Mouse (Mus musculus): ENCODE data around the gene Psme1. TPM values are rescaled to one million over a fixed set of nuclear protein-coding genes. Genes with fewer than 3 reads are reported as not detected.

Gene Psme1
- polyA plus RNA-seq, 1 experiment from 2014 or later, result 226 TPM

GRCm38 (mm10) chr14:55603633-55604576 lies 26.0 kb downstream of the Psme1 start:
- H3K9me3 ChIP-seq (ENCODE audit: control insufficient read depth, low read length), result no peaks in the 10 kb centered on the region
- ATAC-seq (ENCODE audit: low read depth), result peak; percentile 87
- H3K36me3 ChIP-seq (ENCODE audit: control insufficient read depth, insufficient read depth, low read length), result peaks cover 59% of the 10 kb centered on the region
- peak overlapping the region; percentile 23 for H3K4me2 ChIP-seq (ENCODE audit: low read depth, low read length)
- H3K4me3 ChIP-seq (ENCODE audit: low read depth, low read length), result no peak overlapping the region
- WGBS, result 22% methylated on average over 19 of the region's 19 CpGs
- no peaks in the 10 kb centered on the region for H3K4me1 ChIP-seq (ENCODE audit: control insufficient read depth, insufficient read depth, low read length)
- H3K9ac ChIP-seq (replicated peaks; ENCODE audit: low read depth, low read length), result 0 out of 2 replicates have a peak overlapping the region, but pooled peaks have one; percentile 48
- H3K27ac ChIP-seq (ENCODE audit: low read depth, low read length), result peak overlapping the region; percentile 34; the same call in 1 of the 2 replicates
- no peaks in the 10 kb centered on the region for H3K27me3 ChIP-seq (ENCODE audit: control insufficient read depth, insufficient read depth, low read length)

- no peaks in the 10 kb centered on the region for H3K27me3 ChIP-seq (ENCODE audit: control insufficient read depth, insufficient read depth, low read length)
- H3K4me3 ChIP-seq (ENCODE audit: low read depth, low read length), result no peak overlapping the region
- H3K36me3 ChIP-seq (ENCODE audit: control insufficient read depth, insufficient read depth, low read length), result peaks cover 49% of the 10 kb centered on the region
- 88% methylated on average over 11 of the region's 11 CpGs for WGBS
- H3K9me3 ChIP-seq (ENCODE audit: control insufficient read depth, low read length), result no peaks in the 10 kb centered on the region
- ATAC-seq (ENCODE audit: low read depth), result no peak
- no peak overlapping the region for H3K9ac ChIP-seq (replicated peaks; ENCODE audit: low read depth, low read length)
- no peaks in the 10 kb centered on the region for H3K4me1 ChIP-seq (ENCODE audit: control insufficient read depth, insufficient read depth, low read length)
- no peak overlapping the region for H3K4me2 ChIP-seq (ENCODE audit: low read depth, low read length)
- H3K27ac ChIP-seq (ENCODE audit: low read depth, low read length), result no peak overlapping the region
Observed at GRCm38 (mm10) chr14:55604823-55605222, 26.9 kb downstream of the Psme1 start.

GRCm38 (mm10) chr14:55605743-55606459 lies 28.0 kb downstream of the Psme1 start:
- no peaks in the 10 kb centered on the region for H3K9me3 ChIP-seq (ENCODE audit: control insufficient read depth, low read length)
- no peak overlapping the region for H3K9ac ChIP-seq (replicated peaks; ENCODE audit: low read depth, low read length)
- H3K4me1 ChIP-seq (ENCODE audit: control insufficient read depth, insufficient read depth, low read length), result no peaks in the 10 kb centered on the region
- ATAC-seq (ENCODE audit: low read depth), result no peak
- WGBS, result 94% methylated on average over 16 of the region's 16 CpGs
- peaks cover 39% of the 10 kb centered on the region for H3K36me3 ChIP-seq (ENCODE audit: control insufficient read depth, insufficient read depth, low read length)
- H3K4me3 ChIP-seq (ENCODE audit: low read depth, low read length), result no peak overlapping the region
- H3K27me3 ChIP-seq (ENCODE audit: control insufficient read depth, insufficient read depth, low read length), result no peaks in the 10 kb centered on the region
- no peak overlapping the region for H3K4me2 ChIP-seq (ENCODE audit: low read depth, low read length)
- H3K27ac ChIP-seq (ENCODE audit: low read depth, low read length), result no peak overlapping the region

GRCm38 (mm10) chr14:55608339-55608738 lies 30.4 kb downstream of the Psme1 start:
- Histone ChIP-seq H3K4me3 (ENCODE audit: low read depth, low read length) (no peak overlapping the region), H3K4me1 (ENCODE audit: control insufficient read depth, insufficient read depth, low read length) (no peaks in the 10 kb centered on the region), H3K27me3 (ENCODE audit: control insufficient read depth, insufficient read depth, low read length) (no peaks in the 10 kb centered on the region), H3K36me3 (ENCODE audit: control insufficient read depth, insufficient read depth, low read length) (peaks cover 19% of the 10 kb centered on the region), H3K27ac (ENCODE audit: low read depth, low read length) (no peak overlapping the region), H3K9me3 (ENCODE audit: control insufficient read depth, low read length) (no peaks in the 10 kb centered on the region), H3K4me2 (ENCODE audit: low read depth, low read length) (no peak overlapping the region), H3K9ac (replicated peaks; ENCODE audit: low read depth, low read length) (no peak overlapping the region)
- ATAC-seq (ENCODE audit: low read depth), result no peak
- 97% methylated on average over 6 of the region's 6 CpGs for WGBS

- no peak overlapping the region for H3K27ac ChIP-seq (ENCODE audit: low read depth, low read length)
- no peaks in the 10 kb centered on the region for H3K4me1 ChIP-seq (ENCODE audit: control insufficient read depth, insufficient read depth, low read length)
- peaks cover 4% of the 10 kb centered on the region; the same call in 1 of the 2 replicates for H3K36me3 ChIP-seq (ENCODE audit: control insufficient read depth, insufficient read depth, low read length)
- WGBS, result 80% methylated on average over 6 of the region's 6 CpGs
- H3K9me3 ChIP-seq (ENCODE audit: control insufficient read depth, low read length), result no peaks in the 10 kb centered on the region
- H3K27me3 ChIP-seq (ENCODE audit: control insufficient read depth, insufficient read depth, low read length), result no peaks in the 10 kb centered on the region
- H3K4me2 ChIP-seq (ENCODE audit: low read depth, low read length), result no peak overlapping the region
- no peak overlapping the region for H3K4me3 ChIP-seq (ENCODE audit: low read depth, low read length)
- no peak overlapping the region for H3K9ac ChIP-seq (replicated peaks; ENCODE audit: low read depth, low read length)
- ATAC-seq (ENCODE audit: low read depth), result no peak
Observed at GRCm38 (mm10) chr14:55613346-55613745, 35.4 kb downstream of the Psme1 start.

- ATAC-seq (ENCODE audit: low read depth), result no peak
- Histone ChIP-seq H3K4me1 (ENCODE audit: control insufficient read depth, insufficient read depth, low read length) (no peaks in the 10 kb centered on the region), H3K27me3 (ENCODE audit: control insufficient read depth, insufficient read depth, low read length) (no peaks in the 10 kb centered on the region), H3K9me3 (ENCODE audit: control insufficient read depth, low read length) (no peaks in the 10 kb centered on the region), H3K9ac (replicated peaks; ENCODE audit: low read depth, low read length) (no peak overlapping the region), H3K4me2 (ENCODE audit: low read depth, low read length) (no peak overlapping the region), H3K36me3 (ENCODE audit: control insufficient read depth, insufficient read depth, low read length) (no peaks in the 10 kb centered on the region), H3K4me3 (ENCODE audit: low read depth, low read length) (no peak overlapping the region), H3K27ac (ENCODE audit: low read depth, low read length) (no peak overlapping the region)
- 77% methylated on average over 7 of the region's 7 CpGs for WGBS
Observed at GRCm38 (mm10) chr14:55614565-55615178, 36.7 kb downstream of the Psme1 start.

- no peaks in the 10 kb centered on the region for H3K36me3 ChIP-seq (ENCODE audit: control insufficient read depth, insufficient read depth, low read length)
- no peak overlapping the region for H3K27ac ChIP-seq (ENCODE audit: low read depth, low read length)
- no peak overlapping the region for H3K9ac ChIP-seq (replicated peaks; ENCODE audit: low read depth, low read length)
- no peaks in the 10 kb centered on the region for H3K4me1 ChIP-seq (ENCODE audit: control insufficient read depth, insufficient read depth, low read length)
- WGBS, result 55% methylated on average over 2 of the region's 2 CpGs
- H3K4me3 ChIP-seq (ENCODE audit: low read depth, low read length), result no peak overlapping the region
- no peak for ATAC-seq (ENCODE audit: low read depth)
- H3K9me3 ChIP-seq (ENCODE audit: control insufficient read depth, low read length), result no peaks in the 10 kb centered on the region
- no peak overlapping the region for H3K4me2 ChIP-seq (ENCODE audit: low read depth, low read length)
- H3K27me3 ChIP-seq (ENCODE audit: control insufficient read depth, insufficient read depth, low read length), result no peaks in the 10 kb centered on the region
Observed at GRCm38 (mm10) chr14:55615876-55616275, 38.0 kb downstream of the Psme1 start.

GRCm38 (mm10) chr14:55616844-55617243 lies 38.9 kb downstream of the Psme1 start:
- Histone ChIP-seq H3K4me1 (ENCODE audit: control insufficient read depth, insufficient read depth, low read length) (no peaks in the 10 kb centered on the region), H3K4me2 (ENCODE audit: low read depth, low read length) (no peak overlapping the region), H3K4me3 (ENCODE audit: low read depth, low read length) (no peak overlapping the region), H3K27me3 (ENCODE audit: control insufficient read depth, insufficient read depth, low read length) (no peaks in the 10 kb centered on the region), H3K9ac (replicated peaks; ENCODE audit: low read depth, low read length) (no peak overlapping the region), H3K27ac (ENCODE audit: low read depth, low read length) (no peak overlapping the region), H3K9me3 (ENCODE audit: control insufficient read depth, low read length) (no peaks in the 10 kb centered on the region), H3K36me3 (ENCODE audit: control insufficient read depth, insufficient read depth, low read length) (no peaks in the 10 kb centered on the region)
- 87% methylated on average over 2 of the region's 2 CpGs for WGBS
- ATAC-seq (ENCODE audit: low read depth), result no peak

Measured in neural tube, embryonic 14.5 days (tissue).